10 mouse cellular contexts compared by ENCODE assay signal in the genomic region with DNA sequence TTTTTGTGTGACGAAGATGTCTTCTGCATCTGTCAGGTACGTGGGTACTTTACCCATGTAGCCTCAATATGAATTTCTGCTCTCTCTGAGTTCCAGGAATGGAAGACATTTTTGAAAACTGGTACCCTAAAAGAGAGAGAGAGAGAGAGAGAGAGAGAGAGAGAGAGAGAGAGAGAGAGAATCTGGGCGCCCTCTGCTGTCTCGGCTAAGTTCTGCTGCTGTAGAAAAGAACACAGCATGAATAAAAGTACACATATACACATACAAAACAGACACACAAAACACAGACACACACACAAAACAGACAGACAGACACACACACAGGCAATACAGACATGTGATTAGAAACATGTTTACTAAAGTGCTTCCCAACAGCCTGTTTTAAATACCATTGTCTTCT. TPM values are rescaled to one million over a fixed set of nuclear protein-coding genes. Genes with fewer than 3 reads are reported as not detected.
A peak's percentile ranks its signal among the peaks of the same experiment; 100 is the strongest.
DNase-seq lines count a peak whose midpoint lies in the region; ATAC-seq and TF ChIP-seq lines count a peak whose summit lies in the region.
"Had no signal": no experiment of that assay in that cellular context is flagged by ENCODE, and none has a peak within 500 bp of the region (broad histone marks: within the 10 kb centered on the region; RNA-seq: fewer than 3 reads in every experiment).

No protein-coding gene starts in this region.

- TF ChIP-seq POLR2A in cortical plate, adult 2 months (IDR thresholded peaks at IDR 0.05; ENCODE audit: extremely low read depth, insufficient read depth, low read length), result no peak

- 62% methylated on average over 4 of the region's 4 CpGs for WGBS in neural tube, embryonic 11.5 days
- WGBS in neural tube, embryonic 15.5 days, result 52% methylated on average over 4 of the region's 4 CpGs

- H3K9me3 ChIP-seq in neural tube, embryonic 11.5 days (ENCODE audit: control insufficient read depth, low read length), result no peaks in the 10 kb centered on the region
- no peaks in the 10 kb centered on the region for H3K9me3 ChIP-seq in neural tube, embryonic 15.5 days (replicated peaks)
- H3K9me3 ChIP-seq: embryonic facial prominence, embryonic 13.5 days; neural tube, embryonic 12.5 days had no signal

- no peak overlapping the region for H3K4me2 ChIP-seq in neural tube, embryonic 11.5 days (ENCODE audit: low read depth)
- no peak overlapping the region for H3K4me2 ChIP-seq in neural tube, embryonic 15.5 days
- H3K4me2 ChIP-seq: embryonic facial prominence, embryonic 13.5 days; neural tube, embryonic 12.5 days had no signal

- peak; percentile 49 for TF ChIP-seq CTCF in cortical plate, adult 2 months (IDR thresholded peaks at IDR 0.05; ENCODE audit: extremely low read depth, insufficient read depth, low read length)

- DNase-seq in cerebellum, adult 18-20 months, result peak; percentile 31 to 35
- peak; percentile 37 for DNase-seq in neural tube, embryonic 11.5 days (ENCODE audit: low spot score)
- peak; percentile 79 for DNase-seq in kidney, postnatal 10 days
- peak; percentile 68 for DNase-seq in lung, postnatal 10 days
- DNase-seq in MN1 (ENCODE audit: low spot score), result no peak

- no peaks in the 10 kb centered on the region for H3K4me1 ChIP-seq in neural tube, embryonic 11.5 days (ENCODE audit: control insufficient read depth, insufficient read depth, low read length)
- no peaks in the 10 kb centered on the region for H3K4me1 ChIP-seq in neural tube, embryonic 15.5 days
- no peaks in the 10 kb centered on the region for H3K4me1 ChIP-seq in cortical plate, adult 2 months (ENCODE audit: control insufficient read depth, insufficient read depth, low read length)
- H3K4me1 ChIP-seq: neural tube, embryonic 12.5 days had no signal

- ATAC-seq in cerebellum, adult (ENCODE audit: insufficient number of reproducible peaks, low FRiP score, low TSS enrichment), result no peak
- no peak for ATAC-seq in neural tube, embryonic 11.5 days (ENCODE audit: insufficient read depth, low FRiP score, low TSS enrichment)
- no peak; the same call in 1 of the 2 replicates for ATAC-seq in neural tube, embryonic 15.5 days (ENCODE audit: low FRiP score)

- peaks cover 4% of the 10 kb centered on the region; the same call in 1 of the 2 replicates for H3K36me3 ChIP-seq in neural tube, embryonic 11.5 days (ENCODE audit: control insufficient read depth, insufficient read depth, low read length)
- H3K36me3 ChIP-seq in neural tube, embryonic 15.5 days, result peaks cover 26% of the 10 kb centered on the region

- no peak overlapping the region for H3K9ac ChIP-seq in neural tube, embryonic 11.5 days (ENCODE audit: low read length)
- H3K9ac ChIP-seq in neural tube, embryonic 15.5 days (replicated peaks), result no peak overlapping the region
- H3K9ac ChIP-seq: embryonic facial prominence, embryonic 13.5 days; neural tube, embryonic 12.5 days had no signal

- H3K27ac ChIP-seq in neural tube, embryonic 11.5 days (ENCODE audit: low read depth, low read length), result no peak overlapping the region
- H3K27ac ChIP-seq in neural tube, embryonic 15.5 days (replicated peaks), result no peak overlapping the region
- H3K27ac ChIP-seq in cortical plate, adult 2 months (ENCODE audit: insufficient read depth, low read length), result no peak overlapping the region
- H3K27ac ChIP-seq: embryonic facial prominence, embryonic 13.5 days; neural tube, embryonic 12.5 days had no signal

- no peaks in the 10 kb centered on the region for H3K27me3 ChIP-seq in neural tube, embryonic 11.5 days (ENCODE audit: control insufficient read depth, insufficient read depth, low read length)
- no peaks in the 10 kb centered on the region for H3K27me3 ChIP-seq in neural tube, embryonic 15.5 days (replicated peaks)
- H3K27me3 ChIP-seq: embryonic facial prominence, embryonic 13.5 days; neural tube, embryonic 12.5 days had no signal

- H3K4me3 ChIP-seq in neural tube, embryonic 11.5 days (ENCODE audit: low read depth, low read length), result no peak overlapping the region
- no peak overlapping the region for H3K4me3 ChIP-seq in neural tube, embryonic 15.5 days (replicated peaks)
- H3K4me3 ChIP-seq in cortical plate, adult 2 months (ENCODE audit: insufficient read depth, low read length), result no peak overlapping the region
- H3K4me3 ChIP-seq: embryonic facial prominence, embryonic 13.5 days; neural tube, embryonic 12.5 days had no signal

RNA-seq across cellular contexts. Expression of gene Ptcd2, which starts 27.4 kb away (rescaled TPM):
- polyA plus RNA-seq in neural tube, embryonic 11.5 days (2014; fragmentation: Nextera tagmentation; extraction: Ambion mirVana), result 53.7 and 54.7 TPM in 2 replicates
- polyA plus RNA-seq in neural tube, embryonic 15.5 days (2015; fragmentation: Nextera tagmentation; extraction: Ambion mirVana), result 57.1 and 59.6 TPM in 2 replicates
- 32.4 and 35.3 TPM in 2 replicates for polyA plus RNA-seq in cortical plate, adult 2 months (2012; rRNA removed)

RNA-seq across cellular contexts. Expression of gene Mrps27, which starts 27.5 kb away (rescaled TPM):
- 67.1 and 67.3 TPM in 2 replicates for polyA plus RNA-seq in neural tube, embryonic 11.5 days (2014; fragmentation: Nextera tagmentation; extraction: Ambion mirVana)
- polyA plus RNA-seq in neural tube, embryonic 15.5 days (2015; fragmentation: Nextera tagmentation; extraction: Ambion mirVana), result 40.9 and 47.3 TPM in 2 replicates
- 32.2 and 33.7 TPM in 2 replicates for polyA plus RNA-seq in cortical plate, adult 2 months (2012; rRNA removed)
